Mouse (Mus musculus) embryonic facial prominence, embryonic 10.5 days (tissue): ENCODE measurements at regions not wholly inside any gene's neighbourhood (a gene's known extent, or its start where the extent isn't known, plus 50 kb on each side); places are given as distances from the start of the nearest gene placed in this dataset.

Source experiments
- DNase-seq: peaks from one replicate; pipeline ENCODE4 v3.0.0-alpha.2; 2017; ENCODE audit warnings: low spot score
- H3K27ac ChIP-seq: fragments of 300-500 bp; sonication (generic); replicated peaks from 2 replicates; pipeline ENCODE4 v1.5.1; 2016; ENCODE audit warnings: mild to moderate bottlenecking
- H3K27me3 ChIP-seq: fragments of 300-500 bp; sonication (generic); replicated peaks from 2 replicates; pipeline ENCODE4 v1.6.1; 2016; ENCODE audit warnings: low read depth, mild to moderate bottlenecking; ENCODE audit not compliant: poor library complexity, severe bottlenecking
- H3K36me3 ChIP-seq: fragments of 300-500 bp; sonication (generic); replicated peaks from 2 replicates; pipeline ENCODE4 v1.6.1; 2016; ENCODE audit warnings: mild to moderate bottlenecking, moderate library complexity
- H3K4me1 ChIP-seq: fragments of 300-500 bp; sonication (generic); 2 replicates; pipeline ENCODE4 v1.6.1; 2016
- H3K4me3 ChIP-seq: fragments of 300-500 bp; sonication (generic); 2 replicates; pipeline ENCODE4 v1.5.1; 2016; ENCODE audit warnings: mild to moderate bottlenecking, moderate library complexity
- H3K9me3 ChIP-seq: fragments of 300-500 bp; sonication (generic); 2 replicates; pipeline ENCODE4 v1.6.1; 2016; ENCODE audit warnings: mild to moderate bottlenecking
- WGBS: fragments of 180-500 bp; shearing (Covaris S2); methylation state at CpG from one replicate; pipeline ENCODE4 v1.1.7; 2016; 5-methylcytosine and 5-hydroxymethylcytosine counted together

- no peak overlapping the region for H3K27ac ChIP-seq
- no peak for DNase-seq
- H3K36me3 ChIP-seq = no peaks in the 10 kb centered on the region
- peaks cover 4% of the 10 kb centered on the region; the same call in 1 of the 2 replicates for H3K9me3 ChIP-seq
- no peaks in the 10 kb centered on the region; the same call in 1 of the 2 replicates for H3K27me3 ChIP-seq
- H3K4me3 ChIP-seq = no peak overlapping the region
- WGBS = 92% methylated on average over 10 of the region's 10 CpGs
- H3K4me1 ChIP-seq = no peaks in the 10 kb centered on the region
Observed at GRCm38 (mm10) chr12:109896906-109897305, 296.8 kb upstream of the Rtl1 start.

DNA sequence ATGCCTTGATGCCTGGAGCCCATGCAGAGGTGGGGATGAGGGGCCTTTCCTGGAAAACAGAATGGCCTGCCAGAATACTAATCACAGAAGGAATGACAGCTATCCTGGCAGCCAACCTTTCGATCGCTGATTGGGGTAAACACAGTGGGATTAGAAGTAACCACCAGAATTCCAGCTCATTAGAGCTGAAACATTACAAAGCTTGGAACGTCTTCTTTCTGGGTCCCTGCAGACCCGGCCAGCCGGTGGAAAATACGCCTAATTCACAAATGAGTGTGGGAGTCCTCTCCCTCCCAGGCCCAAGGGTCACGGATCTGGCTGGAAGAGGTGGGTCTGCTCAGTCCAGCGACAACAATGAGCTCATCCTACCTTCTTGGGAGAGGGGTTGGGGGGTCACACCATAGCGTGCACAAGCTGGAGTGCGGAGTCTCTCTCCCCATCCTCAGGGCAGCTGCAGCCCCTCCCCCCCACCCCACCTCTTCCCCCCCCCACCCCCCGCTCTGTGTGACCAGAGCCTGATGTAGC is 297.8 kb upstream of the Rtl1 start:
- no peaks in the 10 kb centered on the region for H3K36me3 ChIP-seq
- H3K27ac ChIP-seq = no peak overlapping the region
- 72% methylated on average over 11 of the region's 11 CpGs for WGBS
- DNase-seq = no peak
- H3K27me3 ChIP-seq = no peaks in the 10 kb centered on the region; the same call in 1 of the 2 replicates
- peaks cover 4% of the 10 kb centered on the region; the same call in 1 of the 2 replicates for H3K9me3 ChIP-seq
- H3K4me3 ChIP-seq = no peak overlapping the region
- no peaks in the 10 kb centered on the region for H3K4me1 ChIP-seq

- Histone ChIP-seq H3K4me1 (no peaks in the 10 kb centered on the region), H3K27me3 (no peaks in the 10 kb centered on the region), H3K27ac (0 out of 2 replicates have a peak overlapping the region, but pooled peaks have one; percentile 21), H3K36me3 (no peaks in the 10 kb centered on the region), H3K9me3 (peaks cover 4% of the 10 kb centered on the region; the same call in 1 of the 2 replicates), H3K4me3 (no peak overlapping the region)
- no peak for DNase-seq
- 81% methylated on average over 3 of the region's 3 CpGs for WGBS
Observed at GRCm38 (mm10) chr12:109899420-109899819, 299.3 kb upstream of the Rtl1 start.

DNA sequence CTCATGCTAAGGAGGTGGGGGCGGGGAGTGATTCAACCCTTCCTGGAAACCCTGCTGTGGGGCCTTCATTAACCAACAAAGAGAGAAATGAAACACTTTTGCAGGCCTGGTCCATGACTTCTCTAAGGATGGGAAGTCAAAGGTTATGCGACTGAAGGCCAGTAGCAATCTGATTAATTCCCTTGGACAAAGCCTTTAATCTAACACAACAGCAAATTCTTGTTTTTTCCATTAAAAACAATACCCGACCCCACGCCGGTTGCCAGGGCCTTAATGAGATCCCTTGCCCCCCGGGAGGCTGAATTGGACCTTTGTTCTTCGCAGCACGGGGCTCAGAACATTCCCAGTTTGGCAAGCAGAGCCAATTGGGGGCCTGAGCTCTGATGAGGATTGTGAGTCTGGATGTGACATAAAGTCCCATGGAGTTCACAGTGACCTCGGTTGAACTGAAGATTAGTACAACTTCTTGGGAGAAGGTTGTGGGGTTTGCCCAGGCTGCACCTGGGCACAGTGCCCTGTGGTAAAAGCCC is 310.9 kb upstream of the Rtl1 start:
- peak overlapping the region; percentile 19; the same call in 1 of the 2 replicates for H3K27ac ChIP-seq
- DNase-seq = no peak
- H3K36me3 ChIP-seq = no peaks in the 10 kb centered on the region
- no peaks in the 10 kb centered on the region for H3K27me3 ChIP-seq
- H3K9me3 ChIP-seq = no peaks in the 10 kb centered on the region
- H3K4me3 ChIP-seq = no peak overlapping the region
- peaks cover 13% of the 10 kb centered on the region; the same call in 1 of the 2 replicates for H3K4me1 ChIP-seq
- 21% methylated on average over 9 of the region's 9 CpGs for WGBS

- 67% methylated on average over 9 of the region's 9 CpGs for WGBS
- Histone ChIP-seq H3K27me3 (no peaks in the 10 kb centered on the region), H3K36me3 (no peaks in the 10 kb centered on the region), H3K4me1 (peaks cover 13% of the 10 kb centered on the region; the same call in 1 of the 2 replicates), H3K27ac (peak overlapping the region; percentile 19; the same call in 1 of the 2 replicates), H3K4me3 (no peak overlapping the region), H3K9me3 (no peaks in the 10 kb centered on the region)
- DNase-seq = no peak
Observed at GRCm38 (mm10) chr12:109911506-109911905, 311.4 kb upstream of the Rtl1 start.

- Histone ChIP-seq H3K4me3 (no peak overlapping the region), H3K4me1 (peaks cover 16% of the 10 kb centered on the region), H3K27ac (peak overlapping the region; percentile 15; the same call in 1 of the 2 replicates), H3K27me3 (no peaks in the 10 kb centered on the region), H3K36me3 (no peaks in the 10 kb centered on the region), H3K9me3 (no peaks in the 10 kb centered on the region)
- 82% methylated on average over 6 of the region's 6 CpGs for WGBS
- DNase-seq = no peak
Observed at GRCm38 (mm10) chr12:109917761-109918160, 317.6 kb upstream of the Rtl1 start.

DNA sequence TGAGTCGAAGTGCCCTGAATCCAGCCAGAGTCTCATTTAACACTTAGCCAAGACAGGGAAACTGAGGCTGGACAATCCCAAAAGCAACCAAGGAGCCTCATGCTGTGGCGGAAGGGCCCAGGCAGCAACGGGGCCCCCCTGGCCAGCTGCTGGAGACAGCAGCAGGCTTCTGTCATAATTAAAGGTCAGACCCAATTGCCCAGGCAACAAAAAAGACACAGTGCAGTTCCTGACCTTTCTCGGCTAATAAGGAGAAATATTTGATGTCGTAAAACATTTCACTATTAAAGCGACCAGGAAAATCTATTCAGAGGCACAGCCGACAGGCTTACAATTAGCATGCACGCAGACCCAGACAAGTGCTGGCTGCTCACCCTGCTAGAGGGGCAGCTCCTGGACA is 318.8 kb upstream of the Rtl1 start:
- WGBS = 71% methylated on average over 8 of the region's 8 CpGs
- H3K27me3 ChIP-seq = no peaks in the 10 kb centered on the region
- no peaks in the 10 kb centered on the region for H3K36me3 ChIP-seq
- H3K4me3 ChIP-seq = no peak overlapping the region
- DNase-seq = no peak
- H3K27ac ChIP-seq = no peak overlapping the region
- peaks cover 16% of the 10 kb centered on the region for H3K4me1 ChIP-seq
- H3K9me3 ChIP-seq = no peaks in the 10 kb centered on the region

- WGBS = 78% methylated on average over 10 of the region's 10 CpGs
- Histone ChIP-seq H3K27ac (no peak overlapping the region), H3K4me3 (no peak overlapping the region), H3K27me3 (no peaks in the 10 kb centered on the region), H3K9me3 (no peaks in the 10 kb centered on the region), H3K4me1 (peaks cover 16% of the 10 kb centered on the region), H3K36me3 (no peaks in the 10 kb centered on the region)
- no peak for DNase-seq
Observed at GRCm38 (mm10) chr12:109922111-109922510, 322.0 kb upstream of the Rtl1 start.

GRCm38 (mm10) chr12:109925866-109926265 is 325.7 kb upstream of the Rtl1 start:
- Histone ChIP-seq H3K4me3 (no peak overlapping the region), H3K27ac (no peak overlapping the region), H3K4me1 (peaks cover 13% of the 10 kb centered on the region), H3K9me3 (no peaks in the 10 kb centered on the region), H3K27me3 (no peaks in the 10 kb centered on the region), H3K36me3 (no peaks in the 10 kb centered on the region)
- no peak for DNase-seq
- 86% methylated on average over 6 of the region's 6 CpGs for WGBS

DNA sequence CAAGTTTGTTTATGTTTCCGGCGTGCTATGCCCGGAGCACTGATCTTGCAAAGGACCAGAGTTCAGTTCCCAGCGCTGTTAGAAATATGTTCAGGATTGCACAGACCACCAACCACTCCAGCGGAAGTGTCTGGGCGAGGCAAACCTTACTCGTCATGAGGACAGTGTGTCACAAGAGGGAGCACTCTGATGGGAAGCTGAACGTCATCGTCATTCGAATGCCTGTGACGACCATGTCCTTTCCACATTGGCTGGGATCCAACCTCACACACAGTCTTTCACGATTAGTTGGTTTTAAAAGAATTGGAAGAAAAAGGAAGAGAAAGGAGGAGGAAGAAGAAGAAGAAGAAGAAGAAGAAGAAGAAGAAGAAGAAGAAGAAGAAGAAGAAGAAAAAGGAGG is 326.5 kb upstream of the Rtl1 start:
- DNase-seq = no peak

GRCm38 (mm10) chr12:109946179-109946578 is 332.7 kb upstream of the Dio3 start:
- peaks cover 51% of the 10 kb centered on the region for H3K4me1 ChIP-seq
- H3K4me3 ChIP-seq = no peak overlapping the region
- no peak for DNase-seq
- no peaks in the 10 kb centered on the region for H3K36me3 ChIP-seq
- peaks cover 24% of the 10 kb centered on the region for H3K27me3 ChIP-seq
- H3K27ac ChIP-seq = peak overlapping the region; percentile 82
- 85% methylated on average over 3 of the region's 3 CpGs for WGBS
- H3K9me3 ChIP-seq = no peaks in the 10 kb centered on the region

More for the DNA sequence above, 326.5 kb upstream of the Rtl1 start:
- H3K36me3 ChIP-seq = no peaks in the 10 kb centered on the region
- peaks cover 8% of the 10 kb centered on the region for H3K4me1 ChIP-seq
- H3K4me3 ChIP-seq = no peak overlapping the region
- 63% methylated on average over 12 of the region's 12 CpGs for WGBS
- no peaks in the 10 kb centered on the region for H3K9me3 ChIP-seq
- no peak overlapping the region for H3K27ac ChIP-seq
- H3K27me3 ChIP-seq = no peaks in the 10 kb centered on the region

GRCm38 (mm10) chr12:109946936-109947335 is 331.9 kb upstream of the Dio3 start:
- Histone ChIP-seq H3K4me1 (peaks cover 52% of the 10 kb centered on the region), H3K27ac (peak overlapping the region; percentile 82), H3K4me3 (no peak overlapping the region), H3K27me3 (peaks cover 24% of the 10 kb centered on the region), H3K9me3 (no peaks in the 10 kb centered on the region), H3K36me3 (no peaks in the 10 kb centered on the region)
- no peak for DNase-seq
- WGBS = 47% methylated on average over 1 of the region's 1 CpGs

DNA sequence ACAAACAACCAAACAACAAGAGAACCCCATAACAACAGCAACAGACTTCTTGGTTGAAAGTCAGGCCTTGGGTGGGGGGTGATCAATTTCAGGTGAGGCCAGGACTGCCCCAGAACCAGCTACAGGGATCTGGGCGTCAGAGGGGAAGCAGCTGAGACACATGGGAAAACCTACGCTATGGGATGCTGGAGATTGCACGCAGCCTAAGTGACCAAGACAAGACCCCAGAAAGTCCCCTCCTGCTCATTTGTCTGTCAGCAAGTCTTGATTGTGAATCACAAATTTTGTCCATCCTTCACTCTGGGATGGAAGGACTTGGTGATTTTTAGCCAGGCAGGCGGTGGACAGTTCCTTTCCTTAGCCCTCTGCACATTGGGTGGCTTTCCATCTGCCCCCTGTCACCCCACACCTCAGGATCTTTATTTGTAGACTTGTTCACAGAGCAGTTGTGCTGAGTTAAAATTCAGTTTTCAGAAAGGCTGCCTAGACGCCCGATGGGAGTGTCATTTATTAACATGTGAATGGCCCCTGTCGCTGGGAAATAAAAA is 330.9 kb upstream of the Dio3 start:
- no peak overlapping the region for H3K4me3 ChIP-seq
- peaks cover 52% of the 10 kb centered on the region for H3K4me1 ChIP-seq
- no peak for DNase-seq
- peak overlapping the region; percentile 82 for H3K27ac ChIP-seq
- 27% methylated on average over 7 of the region's 7 CpGs for WGBS
- H3K9me3 ChIP-seq = no peaks in the 10 kb centered on the region
- no peaks in the 10 kb centered on the region for H3K36me3 ChIP-seq
- peaks cover 24% of the 10 kb centered on the region for H3K27me3 ChIP-seq
